Mouse (Mus musculus): ENCODE data around the gene Aldh3b1.

The Aldh3b1 gene

DNA sequence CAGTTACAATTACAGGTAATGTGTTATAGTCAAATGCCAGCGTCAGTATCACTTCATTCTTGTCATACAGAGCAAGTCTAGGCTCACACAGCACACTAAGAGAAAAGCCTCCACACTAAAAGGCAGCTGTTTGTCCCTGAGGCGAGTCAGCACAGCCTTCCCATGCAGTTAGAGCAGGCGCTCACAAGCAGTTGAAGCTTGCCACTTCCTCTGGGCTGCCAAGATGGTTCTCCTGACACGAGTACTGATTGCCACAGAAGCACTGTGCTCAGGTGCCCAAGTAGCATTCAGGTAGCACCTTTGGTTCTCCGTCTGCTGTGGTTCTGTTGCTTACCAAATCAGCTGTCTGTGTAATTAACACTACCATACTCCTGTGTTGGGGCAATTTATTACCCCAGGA is 40.5 kb downstream of the Aldh3b1 start:
- CTCF ChIA-PET = interaction anchor here (2.2 kb wide), 1 partner anchor 91 kb away, joined by 11 read pairs; no protein-coding TSS in a partner anchor

GRCm38 (mm10) chr19:3884325-3884990 is 45.1 kb downstream of the Aldh3b1 start:
- CTCF ChIA-PET = interaction anchor here (0.6 kb wide), 1 partner anchor 1934 kb away, joined by 3 read pairs; no protein-coding TSS in a partner anchor

- CTCF ChIA-PET = interaction anchor here (0.6 kb wide), 1 partner anchor 1215 kb away, joined by 3 read pairs; no protein-coding TSS in a partner anchor
Measured at GRCm38 (mm10) chr19:3882214-3882613, 47.4 kb downstream of the Aldh3b1 start.

GRCm38 (mm10) chr19:3880054-3880848 is 49.4 kb downstream of the Aldh3b1 start:
- CTCF ChIA-PET = no interaction called here

DNA sequence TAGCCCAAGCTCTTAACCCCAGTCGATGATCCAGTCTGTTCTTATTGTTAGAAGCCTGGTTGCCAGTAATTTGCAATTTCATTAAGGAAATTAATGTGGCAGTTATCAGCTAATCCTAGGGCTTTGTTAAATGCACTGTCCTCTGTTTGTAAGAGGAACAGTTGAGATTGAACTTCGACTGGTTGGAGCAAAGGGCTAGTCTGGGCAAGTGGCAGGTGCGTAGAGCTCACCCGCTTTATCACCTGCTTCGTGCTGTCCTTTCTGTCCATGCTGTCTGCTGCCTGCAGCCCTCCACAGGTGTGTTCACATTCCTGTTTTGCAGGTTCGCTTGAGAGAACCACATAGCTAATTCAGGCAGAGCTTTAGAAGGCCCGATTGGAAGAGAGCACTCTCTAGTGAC is 54.6 kb downstream of the Aldh3b1 start:
- CTCF ChIA-PET = interaction anchor here (0.5 to 0.6 kb wide), 2 partner anchors 38 to 441 kb away, joined by 3 to 10 read pairs; no protein-coding TSS in a partner anchor

DNA sequence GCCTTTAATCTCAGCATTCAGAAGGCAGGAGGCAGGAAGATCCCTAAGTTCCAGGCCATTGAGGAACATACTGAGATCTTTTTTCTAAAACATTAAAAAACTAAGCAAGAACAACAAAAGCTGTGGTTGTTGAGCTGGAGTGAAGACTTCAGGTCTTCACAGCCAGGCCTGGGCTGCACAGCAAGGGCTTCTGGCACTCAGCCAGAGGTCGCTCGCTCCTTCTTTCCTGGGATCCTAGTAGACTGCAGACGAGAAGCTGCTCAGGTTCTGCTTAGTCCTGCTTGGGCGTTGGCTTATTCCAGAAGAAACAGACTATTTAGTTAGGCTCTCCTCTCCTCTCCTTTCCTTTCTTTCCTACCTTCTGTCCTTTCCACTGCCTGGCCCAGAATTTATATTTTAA is 57.2 kb downstream of the Aldh3b1 start:
- CTCF ChIA-PET = no interaction called here

GRCm38 (mm10) chr19:3871468-3871867 is 58.1 kb downstream of the Aldh3b1 start:
- CTCF ChIA-PET = no interaction called here

GRCm38 (mm10) chr19:3868290-3868689 is 61.3 kb downstream of the Aldh3b1 start:
- CTCF ChIA-PET = no interaction called here

- CTCF ChIA-PET = no interaction called here
Measured at GRCm38 (mm10) chr19:3864960-3865359, 64.6 kb downstream of the Aldh3b1 start.

All from spleen, embryonic (tissue).